Mouse (Mus musculus) myocyte (in vitro differentiated cells): ENCODE measurements at regions not wholly inside any gene's neighbourhood (a gene's known extent, or its start where the extent isn't known, plus 50 kb on each side); places are given as distances from the start of the nearest gene placed in this dataset.

ENCODE experiments used
- H3K27me3 ChIP-seq: one replicate; pipeline ENCODE4 v1.6.1; 2011; ENCODE audit not compliant: control insufficient read depth, insufficient read depth, insufficient read length
- H3K36me3 ChIP-seq: one replicate; pipeline ENCODE4 v1.6.1; 2011; ENCODE audit not compliant: control insufficient read depth, insufficient read depth
- H3K4me2 ChIP-seq: one replicate; pipeline ENCODE4 v1.6.1; 2011; ENCODE audit warnings: low read depth, control low read depth
- H3K4me3 ChIP-seq: one replicate; pipeline ENCODE4 v1.5.1; 2011; ENCODE audit warnings: mild to moderate bottlenecking, control low read depth, moderate library complexity
- H3K79me2 ChIP-seq: one replicate; pipeline ENCODE4 v1.6.1; 2011; ENCODE audit not compliant: control insufficient read depth, insufficient read depth
- H3ac ChIP-seq: one replicate; pipeline ENCODE4 v1.6.1; 2011; ENCODE audit not compliant: control insufficient read depth, insufficient read length
- CEBPB ChIP-seq: IDR thresholded peaks from 2 replicates; pipeline ENCODE4 v1.6.1; 2011; ENCODE audit warnings: mild to moderate bottlenecking, moderate library complexity; ENCODE audit not compliant: poor library complexity, insufficient read depth, severe bottlenecking
- E2F4 ChIP-seq: IDR thresholded peaks from one replicate; pipeline ENCODE4 v1.6.1; 2011; ENCODE audit warnings: mild to moderate bottlenecking, control low read depth, moderate library complexity; ENCODE audit not compliant: insufficient read depth
- MAX ChIP-seq: IDR thresholded peaks from one replicate; pipeline ENCODE4 v1.6.1; 2011; ENCODE audit warnings: low read depth, mild to moderate bottlenecking, control low read depth
- MYOD1 ChIP-seq, 3 experiments: IDR thresholded peaks; one replicate each; pipeline ENCODE4 v1.6.1; 2011; ENCODE audit warnings: control low read depth in 2 of 3, low read depth in 2 of 3, mild to moderate bottlenecking in 2 of 3, moderate library complexity in 1 of 3; ENCODE audit not compliant: insufficient read length in 2 of 3, control insufficient read depth in 1 of 3
- MYOG ChIP-seq, 3 experiments: IDR thresholded peaks; one replicate each; pipeline ENCODE4 v1.6.1; 2011; ENCODE audit warnings: control low read depth in 2 of 3, low read depth in 2 of 3, mild to moderate bottlenecking in 2 of 3; ENCODE audit not compliant: insufficient read length in 2 of 3, control insufficient read depth in 1 of 3, insufficient read depth in 1 of 3
- POLR2A ChIP-seq: IDR thresholded peaks from one replicate; pipeline ENCODE4 v1.6.1; 2011; ENCODE audit warnings: low read depth, mild to moderate bottlenecking, control low read depth, moderate library complexity; ENCODE audit not compliant: insufficient read length
- POLR2AphosphoS2 ChIP-seq: IDR thresholded peaks from one replicate; pipeline ENCODE4 v1.6.1; 2011; ENCODE audit warnings: low read depth, control low read depth; ENCODE audit not compliant: insufficient read length
- REST ChIP-seq: IDR thresholded peaks from one replicate; pipeline ENCODE4 v1.6.1; 2011; ENCODE audit warnings: mild to moderate bottlenecking, control low read depth, moderate library complexity; ENCODE audit not compliant: insufficient read depth, insufficient read length
- SRF ChIP-seq: IDR thresholded peaks from one replicate; pipeline ENCODE4 v1.6.1; 2011; ENCODE audit warnings: low read depth; ENCODE audit not compliant: control insufficient read depth, insufficient read length
- TCF12 ChIP-seq: IDR thresholded peaks from one replicate; pipeline ENCODE4 v1.6.1; 2011; ENCODE audit warnings: mild to moderate bottlenecking, control low read depth; ENCODE audit not compliant: poor library complexity, insufficient read depth, severe bottlenecking
- TCF3 ChIP-seq: IDR thresholded peaks from one replicate; pipeline ENCODE4 v1.6.1; 2011; ENCODE audit warnings: low read depth, control low read depth; ENCODE audit not compliant: insufficient read length
- USF1 ChIP-seq: IDR thresholded peaks from one replicate; pipeline ENCODE4 v1.6.1; 2011; ENCODE audit warnings: low read depth, mild to moderate bottlenecking, control low read depth, moderate library complexity

- H3ac ChIP-seq = no peak overlapping the region
- no peak overlapping the region for H3K4me2 ChIP-seq
- TF ChIP-seq POLR2AphosphoS2 = no peak
- no peak for TF ChIP-seq POLR2A
- no peak for TF ChIP-seq SRF
- TF ChIP-seq MYOD1 (IDR thresholded peaks at IDR 0.05; ENCODE audit: control insufficient read depth in 1 of 3, insufficient read length in 2 of 3, low read depth in 2 of 3) = no peak
- no peak for TF ChIP-seq MAX
- TF ChIP-seq E2F4 = no peak
- no peak for TF ChIP-seq REST
- no peak for TF ChIP-seq TCF3
- TF ChIP-seq MYOG (IDR thresholded peaks at IDR 0.05; ENCODE audit: control insufficient read depth in 1 of 3, insufficient read depth in 1 of 3, insufficient read length in 2 of 3, low read depth in 2 of 3) = no peak
- TF ChIP-seq TCF12 = no peak
- TF ChIP-seq CEBPB = no peak
- no peak for TF ChIP-seq USF1
- no peaks in the 10 kb centered on the region for H3K79me2 ChIP-seq
- H3K36me3 ChIP-seq = no peaks in the 10 kb centered on the region
- H3K27me3 ChIP-seq = no peaks in the 10 kb centered on the region
- no peak overlapping the region for H3K4me3 ChIP-seq
Observed at GRCm38 (mm10) chr7:117185891-117186290, 194.9 kb upstream of the Xylt1 start.

DNA sequence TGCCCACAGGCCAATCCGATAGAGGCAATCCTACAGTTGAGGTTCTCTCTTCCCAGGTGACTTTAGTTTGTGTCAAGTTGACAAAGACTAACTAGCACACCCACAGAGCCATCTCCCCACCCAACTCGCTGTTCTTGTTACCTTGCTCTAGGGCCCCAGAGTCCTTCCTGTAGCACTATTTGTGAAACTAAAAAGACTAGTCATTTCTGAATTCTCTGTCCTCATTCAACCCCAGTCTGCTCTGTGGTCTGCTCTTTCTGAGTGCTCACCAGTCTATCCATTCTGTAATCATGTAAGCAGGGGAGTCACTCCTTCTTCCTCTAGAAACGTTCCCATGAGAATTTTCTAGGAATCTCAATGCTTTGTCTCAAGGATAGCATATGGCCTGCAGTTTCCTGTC, 184.2 kb upstream of the Xylt1 start:
- Histone ChIP-seq H3K79me2 (no peaks in the 10 kb centered on the region), H3K4me2 (no peak overlapping the region), H3ac (no peak overlapping the region), H3K4me3 (no peak overlapping the region), H3K36me3 (no peaks in the 10 kb centered on the region), H3K27me3 (no peaks in the 10 kb centered on the region)
- no peak for TF ChIP-seq MYOD1 (IDR thresholded peaks at IDR 0.05; ENCODE audit: control insufficient read depth in 1 of 3, insufficient read length in 2 of 3, low read depth in 2 of 3)
- no peak for TF ChIP-seq SRF
- no peak for TF ChIP-seq TCF12
- TF ChIP-seq REST = no peak
- no peak for TF ChIP-seq POLR2AphosphoS2
- TF ChIP-seq E2F4 = no peak
- TF ChIP-seq POLR2A = no peak
- no peak for TF ChIP-seq MYOG (IDR thresholded peaks at IDR 0.05; ENCODE audit: control insufficient read depth in 1 of 3, insufficient read depth in 1 of 3, insufficient read length in 2 of 3, low read depth in 2 of 3)
- no peak for TF ChIP-seq CEBPB
- TF ChIP-seq MAX = no peak

- H3K4me3 ChIP-seq = no peak overlapping the region
- TF ChIP-seq SRF (no peak), MYOG (IDR thresholded peaks at IDR 0.05; ENCODE audit: control insufficient read depth in 1 of 3, insufficient read depth in 1 of 3, insufficient read length in 2 of 3, low read depth in 2 of 3) (no peak), E2F4 (no peak), POLR2A (no peak), TCF3 (no peak), MAX (no peak), TCF12 (no peak), REST (no peak), POLR2AphosphoS2 (no peak), CEBPB (no peak), USF1 (no peak), MYOD1 (IDR thresholded peaks at IDR 0.05; ENCODE audit: control insufficient read depth in 1 of 3, insufficient read length in 2 of 3, low read depth in 2 of 3) (no peak)
Observed at GRCm38 (mm10) chr7:117226294-117226693, 154.5 kb upstream of the Xylt1 start.

DNA sequence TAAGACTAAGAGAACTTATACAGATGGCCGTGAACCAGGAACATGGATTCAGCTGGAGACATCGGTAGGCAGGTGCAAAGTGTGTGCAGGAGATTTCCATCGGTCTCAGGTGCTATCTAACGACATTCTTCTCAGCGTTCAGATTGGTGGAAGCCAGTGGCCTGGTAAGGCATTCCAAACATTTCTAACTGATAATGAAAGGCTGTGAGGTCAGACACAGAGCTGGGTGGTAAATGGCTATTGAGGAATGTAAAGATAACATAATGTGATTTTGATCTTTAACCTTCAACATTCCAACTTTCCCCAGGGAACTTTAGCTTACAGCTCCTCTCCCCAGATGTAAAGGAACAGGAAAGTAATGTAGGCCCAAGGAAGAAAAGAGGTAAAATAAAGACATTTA, 151.2 kb upstream of the Xylt1 start:
- H3K79me2 ChIP-seq = no peaks in the 10 kb centered on the region
- no peak overlapping the region for H3ac ChIP-seq
- no peaks in the 10 kb centered on the region for H3K36me3 ChIP-seq
- H3K4me3 ChIP-seq = no peak overlapping the region
- no peak overlapping the region for H3K4me2 ChIP-seq
- no peaks in the 10 kb centered on the region for H3K27me3 ChIP-seq
- TF ChIP-seq MYOD1 (IDR thresholded peaks at IDR 0.05; ENCODE audit: control insufficient read depth in 1 of 3, insufficient read length in 2 of 3, low read depth in 2 of 3) (no peak), REST (no peak), POLR2AphosphoS2 (no peak)

More at GRCm38 (mm10) chr7:117226294-117226693, 154.5 kb upstream of the Xylt1 start:
- Histone ChIP-seq H3K4me2 (no peak overlapping the region), H3K79me2 (no peaks in the 10 kb centered on the region), H3K36me3 (no peaks in the 10 kb centered on the region), H3ac (no peak overlapping the region), H3K27me3 (no peaks in the 10 kb centered on the region)

- Histone ChIP-seq H3K4me3 (no peak overlapping the region), H3K4me2 (no peak overlapping the region), H3K27me3 (no peaks in the 10 kb centered on the region), H3K79me2 (no peaks in the 10 kb centered on the region), H3ac (no peak overlapping the region), H3K36me3 (no peaks in the 10 kb centered on the region)
- TF ChIP-seq REST = no peak
- TF ChIP-seq MYOG (IDR thresholded peaks at IDR 0.05; ENCODE audit: control insufficient read depth in 1 of 3, insufficient read depth in 1 of 3, insufficient read length in 2 of 3, low read depth in 2 of 3) = no peak
- TF ChIP-seq POLR2A = no peak
- TF ChIP-seq E2F4 = no peak
- TF ChIP-seq TCF3 = no peak
- no peak for TF ChIP-seq MAX
- TF ChIP-seq SRF = no peak
- no peak for TF ChIP-seq POLR2AphosphoS2
- no peak for TF ChIP-seq TCF12
- no peak for TF ChIP-seq MYOD1 (IDR thresholded peaks at IDR 0.05; ENCODE audit: control insufficient read depth in 1 of 3, insufficient read length in 2 of 3, low read depth in 2 of 3)
- TF ChIP-seq CEBPB = no peak
- no peak for TF ChIP-seq USF1
Observed at GRCm38 (mm10) chr7:117256819-117257218, 124.0 kb upstream of the Xylt1 start.
